In genomic region chr16:42456335-42456984, GRCm38 (mm10) we compare ENCODE assay signal across 18 mouse cellular contexts.
DNase-seq lines count a peak whose midpoint lies in the region; ATAC-seq and TF ChIP-seq lines count a peak whose summit lies in the region.
"Had no signal": no experiment of that assay in that cellular context is flagged by ENCODE, and none has a peak within 500 bp of the region (broad histone marks: within the 10 kb centered on the region; RNA-seq: fewer than 3 reads in every experiment).

No protein-coding gene starts in this region.

- 0 out of 2 replicates have a peak, but pooled peaks have one; percentile 29 for ATAC-seq in heart, embryonic 12.5 days (ENCODE audit: insufficient number of reproducible peaks, low FRiP score)
- no peak for ATAC-seq in liver, postnatal 0 days
- ATAC-seq in inflammation-experienced regulatory T-cells, adult 6 months, result no peak
- ATAC-seq: intestine, postnatal 0 days; midbrain, embryonic 16.5 days; Patski had no signal

- no peak overlapping the region for H3K9ac ChIP-seq in heart, embryonic 12.5 days
- H3K9ac ChIP-seq in MEL (ENCODE audit: control insufficient read depth, low read depth, low read length, poor library complexity, severe bottlenecking), result peak overlapping the region; percentile 38; the same call in 1 of the 2 replicates
- no peak overlapping the region for H3K9ac ChIP-seq in liver, postnatal 0 days (replicated peaks)
- H3K9ac ChIP-seq: forebrain, embryonic 12.5 days; hindbrain, embryonic 15.5 days had no signal

- TF ChIP-seq EP300 in MEL (IDR thresholded peaks at IDR 0.05; ENCODE audit: low read depth in 1 of 2, low read length in 2 of 2), result peak; percentile 99
- peak; percentile 20; the same call in 1 of the 2 replicates for TF ChIP-seq EP300 in liver, postnatal 0 days (IDR thresholded peaks at IDR 0.05; ENCODE audit: low read depth)

- H3K9me3 ChIP-seq in heart, embryonic 12.5 days (replicated peaks), result no peaks in the 10 kb centered on the region
- no peaks in the 10 kb centered on the region for H3K9me3 ChIP-seq in MEL (replicated peaks; ENCODE audit: insufficient read depth, low read length)
- H3K9me3 ChIP-seq in liver, postnatal 0 days (ENCODE audit: low read length), result no peaks in the 10 kb centered on the region
- H3K9me3 ChIP-seq: forebrain, embryonic 12.5 days; hindbrain, embryonic 15.5 days had no signal

- TF ChIP-seq RAD21 in MEL (IDR thresholded peaks at IDR 0.05; ENCODE audit: low read depth, low read length), result no peak

- no peak overlapping the region for H3K4me2 ChIP-seq in heart, embryonic 12.5 days
- H3K4me2 ChIP-seq in liver, postnatal 0 days (ENCODE audit: low read depth, low read length), result no peak overlapping the region
- H3K4me2 ChIP-seq: forebrain, embryonic 12.5 days; hindbrain, embryonic 15.5 days had no signal

- TF ChIP-seq POLR2A in MEL (IDR thresholded peaks at IDR 0.05; ENCODE audit: control insufficient read depth in 1 of 2, insufficient read depth in 1 of 2, low read depth in 1 of 2, low read length in 2 of 2, poor library complexity in 1 of 2), result no peak

- intact Hi-C loops in heart, postnatal 10 days (cut with DNase I), result no loop called here

- no peak overlapping the region for H3K4me3 ChIP-seq in heart, embryonic 12.5 days
- H3K4me3 ChIP-seq in MEL (ENCODE audit: control insufficient read depth in 1 of 2, insufficient read depth in 1 of 2, low read depth in 2 of 2, low read length in 2 of 2), result peak overlapping the region in 1 of 2 experiments; percentile 30; a peak in 2 of 4 replicates
- H3K4me3 ChIP-seq in liver, postnatal 0 days (ENCODE audit: low read depth, low read length), result no peak overlapping the region
- H3K4me3 ChIP-seq: forebrain, embryonic 12.5 days; hindbrain, embryonic 15.5 days had no signal

- no peaks in the 10 kb centered on the region for H3K79me2 ChIP-seq in MEL (ENCODE audit: control insufficient read depth, insufficient read depth, low read length, poor library complexity)

- no peak for DNase-seq in heart, postnatal 10 days
- DNase-seq in MEL (ENCODE audit: low read depth, low spot score), result peak; percentile 83
- DNase-seq in liver, postnatal 0 days, result no peak
- DNase-seq in lung, postnatal 4 days, result peak; percentile 21 to 43
- DNase-seq in right cerebral cortex, postnatal 36 days (ENCODE audit: low spot score in 2 of 2), result no peak
- DNase-seq in cerebellum, postnatal 4 days (ENCODE audit: low spot score in 2 of 2), result no peak
- DNase-seq: adrenal gland, postnatal 36 days; cerebellum, adult 9-10 months; gastrocnemius, postnatal 25 days; kidney, postnatal 25 days had no signal

- TF ChIP-seq CTCF in MEL (IDR thresholded peaks at IDR 0.05 in 2 of 3, conservative IDR thresholded peaks at IDR 0.05 in 1 of 3; ENCODE audit: control insufficient read depth in 1 of 3, insufficient read depth in 1 of 3, low read depth in 2 of 3, low read length in 3 of 3, poor library complexity in 1 of 3, severe bottlenecking in 1 of 3), result no peak
- TF ChIP-seq CTCF in liver, postnatal 0 days (IDR thresholded peaks at IDR 0.05; ENCODE audit: low read depth), result no peak

- H3K27ac ChIP-seq in heart, embryonic 12.5 days (ENCODE audit: poor library complexity, severe bottlenecking), result no peak overlapping the region; the same call in 1 of the 2 replicates
- peak overlapping the region; percentile 84 for H3K27ac ChIP-seq in MEL (ENCODE audit: control insufficient read depth, low read depth, low read length)
- H3K27ac ChIP-seq in liver, postnatal 0 days (ENCODE audit: low read depth), result no peak overlapping the region
- H3K27ac ChIP-seq: forebrain, embryonic 12.5 days; hindbrain, embryonic 15.5 days; macrophage had no signal

- H3K27me3 ChIP-seq in heart, embryonic 12.5 days (replicated peaks), result no peaks in the 10 kb centered on the region
- no peaks in the 10 kb centered on the region for H3K27me3 ChIP-seq in MEL (ENCODE audit: control insufficient read depth in 1 of 2, insufficient read depth in 2 of 2, low read length in 2 of 2)
- no peaks in the 10 kb centered on the region for H3K27me3 ChIP-seq in liver, postnatal 0 days (ENCODE audit: insufficient read depth, low read length)
- H3K27me3 ChIP-seq: forebrain, embryonic 12.5 days; hindbrain, embryonic 15.5 days; Patski had no signal

- H3K4me1 ChIP-seq in heart, embryonic 12.5 days (replicated peaks), result peaks cover 6% of the 10 kb centered on the region
- peaks cover 21 to 31% of the 10 kb centered on the region in 2 experiments for H3K4me1 ChIP-seq in MEL (ENCODE audit: control insufficient read depth in 1 of 2, insufficient read depth in 2 of 2, low read length in 2 of 2)
- no peaks in the 10 kb centered on the region for H3K4me1 ChIP-seq in liver, postnatal 0 days (ENCODE audit: insufficient read depth)
- H3K4me1 ChIP-seq: hindbrain, embryonic 15.5 days had no signal

- no peaks in the 10 kb centered on the region for H3K36me3 ChIP-seq in heart, embryonic 12.5 days
- peaks cover 0 to 52% of the 10 kb centered on the region in 2 experiments; a peak in 2 of 4 replicates for H3K36me3 ChIP-seq in MEL (ENCODE audit: control insufficient read depth in 1 of 2, insufficient read depth in 2 of 2, low read length in 2 of 2)
- H3K36me3 ChIP-seq in liver, postnatal 0 days (replicated peaks; ENCODE audit: insufficient read depth, low read length), result no peaks in the 10 kb centered on the region
- H3K36me3 ChIP-seq: forebrain, embryonic 12.5 days; hindbrain, embryonic 15.5 days had no signal

- WGBS in heart, embryonic 12.5 days, result 56% methylated on average over 8 of the region's 8 CpGs
- 27% methylated on average over 8 of the region's 8 CpGs for WGBS in liver, postnatal 0 days (ENCODE audit: insufficient replicate concordance)

TF ChIP-seq in MEL, 35 proteins besides CTCF, POLR2A, EP300 and RAD21:
- TF ChIP-seq MAFK (IDR thresholded peaks at IDR 0.05; ENCODE audit: borderline replicate concordance, low read depth, low read length) (peak; percentile 83; the same call in 1 of the 2 replicates), TBP (IDR thresholded peaks at IDR 0.05; ENCODE audit: low read depth, low read length) (0 out of 2 replicates have a peak, but pooled peaks have one; percentile 47), HCFC1 (IDR thresholded peaks at IDR 0.05; ENCODE audit: low read depth, low read length) (no peak), TCF12 (IDR thresholded peaks at IDR 0.05; ENCODE audit: low read depth, low read length) (peak; percentile 97), BHLHE40 (IDR thresholded peaks at IDR 0.05; ENCODE audit: borderline replicate concordance, low read depth, low read length) (0 out of 2 replicates have a peak, but pooled peaks have one; percentile 21), ZNF384 (IDR thresholded peaks at IDR 0.05; ENCODE audit: low read depth, low read length) (no peak), POLR2AphosphoS2 (IDR thresholded peaks at IDR 0.05; ENCODE audit: low read length) (no peak), MAX (IDR thresholded peaks at IDR 0.05; ENCODE audit: low read length) (0 out of 2 replicates have a peak, but pooled peaks have one; percentile 16), MXI1 (IDR thresholded peaks at IDR 0.05; ENCODE audit: low read depth, low read length) (no peak), MAZ (IDR thresholded peaks at IDR 0.05; ENCODE audit: low read depth, low read length) (no peak), GABPA (IDR thresholded peaks at IDR 0.05; ENCODE audit: low read depth, low read length) (no peak), TAL1 (IDR thresholded peaks at IDR 0.05; ENCODE audit: low read length) (peak; percentile 92), SMC3 (IDR thresholded peaks at IDR 0.05; ENCODE audit: low read depth, low read length) (no peak), USF2 (IDR thresholded peaks at IDR 0.05; ENCODE audit: borderline replicate concordance in 1 of 2, insufficient read depth in 1 of 2, low read depth in 1 of 2, low read length in 2 of 2) (no peak), ZC3H11A (IDR thresholded peaks at IDR 0.05; ENCODE audit: low read depth, low read length) (no peak), ETS1 (IDR thresholded peaks at IDR 0.05; ENCODE audit: low read depth, low read length) (peak; percentile 93), ZKSCAN1 (IDR thresholded peaks at IDR 0.05; ENCODE audit: low read depth, low read length) (no peak), POLR2AphosphoS5 (IDR thresholded peaks at IDR 0.05; ENCODE audit: borderline replicate concordance, low read depth, low read length) (no peak), USF1 (IDR thresholded peaks at IDR 0.05; ENCODE audit: low read depth, low read length) (no peak), CHD1 (IDR thresholded peaks at IDR 0.05; ENCODE audit: low read depth, low read length) (no peak), ZMIZ1 (IDR thresholded peaks at IDR 0.05; ENCODE audit: low read depth, low read length) (peak; percentile 59), MYB (IDR thresholded peaks at IDR 0.05; ENCODE audit: low read depth, low read length) (peak; percentile 76), JUND (IDR thresholded peaks at IDR 0.05; ENCODE audit: low read depth, low read length) (0 out of 2 replicates have a peak, but pooled peaks have one; percentile 23), SIN3A (IDR thresholded peaks at IDR 0.05; ENCODE audit: low read length) (peak; percentile 89), NRF1 (IDR thresholded peaks at IDR 0.05; ENCODE audit: insufficient read depth, low read depth, low read length, poor library complexity, severe bottlenecking) (no peak), GATA1 (IDR thresholded peaks at IDR 0.05; ENCODE audit: low read depth, low read length) (peak; percentile 97), CHD2 (IDR thresholded peaks at IDR 0.05; ENCODE audit: low read length) (no peak; the same call in 1 of the 2 replicates), UBTF (IDR thresholded peaks at IDR 0.05; ENCODE audit: borderline replicate concordance, insufficient read depth, low read depth, low read length) (no peak), MEF2A (IDR thresholded peaks at IDR 0.05; ENCODE audit: extremely low read depth, insufficient replicate concordance, low read depth, low read length, poor library complexity, severe bottlenecking) (peak; percentile 92), ELF1 (IDR thresholded peaks at IDR 0.05; ENCODE audit: low read depth, low read length) (0 out of 2 replicates have a peak, but pooled peaks have one; percentile 20), KAT2A (conservative IDR thresholded peaks at IDR 0.05; ENCODE audit: low read depth, low read length) (0 out of 2 replicates have a peak, but pooled peaks have one; percentile 14), MYC (IDR thresholded peaks at IDR 0.05; ENCODE audit: low read depth, low read length) (peak; percentile 51; the same call in 1 of the 2 replicates), E2F4 (IDR thresholded peaks at IDR 0.05; ENCODE audit: borderline replicate concordance, low read depth, low read length) (no peak), NELFE (IDR thresholded peaks at IDR 0.05; ENCODE audit: low read depth, low read length) (no peak), RCOR1 (IDR thresholded peaks at IDR 0.05; ENCODE audit: low read depth, low read length) (peak; percentile 89)
TF ChIP-seq in MEL: peak in this region for 17.

Comparison
In these comparisons a context has a peak if more than half of its experiments do, and no peak if none do; other contexts are left out.
1. DNase-seq: peak in MEL (single experiment) and lung, postnatal 4 days (2 of 2); none in heart, postnatal 10 days (0 of 2), liver, postnatal 0 days (single experiment), right cerebral cortex, postnatal 36 days (0 of 2) and cerebellum, postnatal 4 days (0 of 2).